Mouse (Mus musculus): Measurements from ENCODE around the gene Slamf9.

DNA sequence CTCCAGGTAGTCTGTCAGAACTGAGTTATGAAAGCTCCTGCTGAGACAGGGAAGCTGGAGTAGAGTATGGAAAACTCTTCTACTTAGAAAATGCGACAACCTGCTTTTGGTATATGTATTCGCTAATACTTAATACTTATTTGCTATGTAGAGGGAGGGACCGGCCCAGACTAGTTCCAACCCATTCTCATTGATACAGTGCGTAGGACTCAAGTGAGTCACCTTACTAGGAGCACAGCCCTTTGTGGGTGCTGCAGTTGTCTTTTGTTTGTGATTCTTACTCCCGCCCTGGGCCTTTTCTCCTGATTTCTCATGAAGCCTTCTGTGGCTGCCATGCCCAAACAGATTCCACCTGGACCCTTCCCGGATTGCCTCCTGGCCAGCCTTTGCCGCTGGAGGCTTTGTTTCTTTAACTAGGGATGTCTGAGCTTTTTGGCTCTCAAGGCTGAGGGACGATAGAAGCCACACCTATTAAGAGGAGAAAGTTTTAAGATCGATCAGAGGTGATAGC is 33.2 kb upstream of the Slamf9 start:
- TF ChIP-seq CTCF (IDR thresholded peaks at IDR 0.05; ENCODE audit: control insufficient read depth, insufficient read depth, insufficient replicate concordance, low read depth, low read length): no peak
- no peak for TF ChIP-seq POLR2A (IDR thresholded peaks at IDR 0.05; ENCODE audit: control insufficient read depth, low read depth, low read length)
